Mouse (Mus musculus) fat pad, adult 2 months (tissue): ENCODE results near the gene Cdkn2a.

ENCODE experiments used
- DNase-seq: peaks from one replicate; pipeline ENCODE4 v3.0.0-alpha.2; 2011; ENCODE audit warnings: low read depth, low spot score; ENCODE audit errors: extremely low read depth

The Cdkn2a gene

DNA sequence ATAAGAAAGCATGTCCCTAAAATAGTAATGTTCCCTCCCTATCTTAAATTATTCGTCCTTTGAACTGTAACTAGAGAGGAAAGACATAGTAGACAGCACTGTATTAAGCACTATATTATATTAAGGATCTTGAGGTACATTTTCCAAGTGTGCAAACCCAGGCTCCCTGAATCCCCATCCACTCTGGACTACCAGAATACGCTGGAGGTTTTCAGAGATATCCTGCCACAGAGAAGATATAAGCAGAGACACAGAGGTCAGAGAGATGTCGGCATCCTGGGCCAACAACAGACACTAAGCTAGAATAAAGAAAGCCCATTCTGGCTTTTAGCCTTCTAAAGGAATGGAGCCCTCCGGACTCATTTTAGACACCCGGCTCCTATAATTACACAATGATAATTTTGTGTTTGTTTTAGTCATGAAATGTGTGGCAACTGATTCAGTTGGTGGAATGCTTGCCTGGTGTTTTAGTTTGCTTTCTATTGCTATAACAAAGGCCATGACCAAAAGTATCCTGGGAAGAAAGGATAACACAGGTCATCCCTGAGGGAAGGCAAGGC, 17.0 kb downstream of the Cdkn2a start:
- no peak for DNase-seq

DNA sequence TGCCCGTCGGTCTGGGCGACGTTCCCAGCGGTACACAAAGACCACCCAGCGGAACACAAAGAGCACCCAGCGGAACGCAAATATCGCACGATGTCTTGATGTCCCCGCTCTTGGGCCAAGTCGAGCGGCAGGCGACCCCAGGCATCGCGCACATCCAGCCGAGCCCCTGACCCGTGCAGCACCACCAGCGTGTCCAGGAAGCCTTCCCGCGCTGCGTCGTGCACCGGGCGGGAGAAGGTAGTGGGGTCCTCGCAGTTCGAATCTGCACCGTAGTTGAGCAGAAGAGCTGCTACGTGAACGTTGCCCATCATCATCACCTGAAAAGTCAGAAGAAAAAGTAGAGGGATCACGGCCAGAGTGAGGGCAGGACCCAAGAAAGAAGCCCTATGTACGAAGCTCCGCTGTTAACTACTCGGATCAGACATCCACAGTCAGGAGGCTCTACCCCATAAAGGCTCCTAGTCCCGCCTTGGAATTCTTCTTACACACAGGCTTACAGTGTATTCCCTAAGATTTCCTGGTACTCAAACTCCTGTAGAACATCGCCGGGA, 17.7 kb downstream of the Cdkn2a start:
- no peak for DNase-seq

DNA sequence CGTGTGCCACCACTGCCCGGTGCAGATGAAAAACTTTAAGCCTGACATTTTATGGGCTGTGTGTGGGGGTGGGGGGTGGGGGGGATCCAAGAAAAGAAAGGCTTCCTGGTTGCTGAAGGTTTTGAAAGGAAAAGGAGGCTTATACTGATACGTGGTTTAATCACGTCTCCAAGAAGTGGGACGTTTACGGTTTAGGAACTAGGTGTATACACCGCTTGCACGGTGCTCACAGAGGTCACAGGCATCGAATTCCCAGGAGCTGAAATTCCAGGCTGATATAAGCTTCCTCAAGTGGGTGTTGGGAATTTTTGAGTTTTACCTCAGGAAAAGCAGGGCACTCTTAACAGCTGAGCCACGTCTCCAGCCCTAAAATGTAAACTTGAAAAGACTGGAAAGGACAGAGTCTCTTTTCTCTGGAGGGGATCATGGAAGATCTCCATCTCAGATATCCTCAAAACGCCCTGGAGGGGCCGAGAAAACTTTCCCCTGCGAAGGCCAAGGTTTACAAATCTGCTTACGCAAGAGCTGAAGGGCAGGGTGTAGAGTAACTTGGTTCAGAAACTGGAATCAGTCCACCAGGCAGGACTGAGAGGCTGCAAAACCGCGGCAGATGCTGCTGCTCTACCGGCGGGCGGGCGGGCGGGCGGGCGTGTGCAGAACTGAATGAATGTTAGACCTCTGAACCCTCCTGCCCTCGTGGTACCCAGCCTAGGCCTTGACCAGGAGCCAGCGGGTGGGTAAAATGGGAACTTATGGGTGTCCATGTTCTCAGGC, 18.5 kb downstream of the Cdkn2a start:
- DNase-seq: no peak

DNA sequence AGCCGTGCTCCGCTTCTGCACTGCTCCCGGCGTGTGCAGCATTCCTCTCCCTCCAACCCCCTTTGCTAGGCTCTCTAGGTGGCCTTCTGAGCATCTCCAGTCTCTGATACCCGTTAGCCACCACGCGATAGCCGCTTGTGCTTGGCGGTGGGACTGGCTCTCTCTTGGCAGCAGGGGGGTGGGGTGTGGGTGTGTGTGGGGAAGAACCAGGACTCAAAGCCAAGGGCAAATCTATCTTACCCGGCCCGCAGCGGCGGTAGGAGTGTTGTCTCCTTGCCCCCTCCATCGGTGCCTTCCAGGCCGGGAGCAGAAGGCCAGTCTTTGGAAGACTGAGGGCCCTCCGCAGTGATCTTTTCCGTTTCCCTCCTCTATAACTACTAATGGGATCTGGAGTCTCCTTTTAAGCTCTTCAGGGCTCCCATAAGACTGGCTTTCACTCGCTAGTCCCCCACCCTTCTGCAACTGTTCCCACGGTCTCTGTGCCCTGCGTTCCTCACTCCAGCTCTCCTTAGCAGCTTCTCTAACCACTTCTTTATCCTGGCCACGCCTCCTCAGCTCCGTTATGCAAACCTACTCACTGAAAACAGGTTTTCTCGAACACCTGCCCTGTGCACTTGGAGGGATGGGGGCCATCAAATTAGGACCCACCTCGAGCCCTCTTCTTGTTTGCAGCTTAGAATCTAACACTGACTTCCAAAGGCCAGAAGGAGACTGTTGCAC, 19.5 kb downstream of the Cdkn2a start:
- DNase-seq: no peak

DNA sequence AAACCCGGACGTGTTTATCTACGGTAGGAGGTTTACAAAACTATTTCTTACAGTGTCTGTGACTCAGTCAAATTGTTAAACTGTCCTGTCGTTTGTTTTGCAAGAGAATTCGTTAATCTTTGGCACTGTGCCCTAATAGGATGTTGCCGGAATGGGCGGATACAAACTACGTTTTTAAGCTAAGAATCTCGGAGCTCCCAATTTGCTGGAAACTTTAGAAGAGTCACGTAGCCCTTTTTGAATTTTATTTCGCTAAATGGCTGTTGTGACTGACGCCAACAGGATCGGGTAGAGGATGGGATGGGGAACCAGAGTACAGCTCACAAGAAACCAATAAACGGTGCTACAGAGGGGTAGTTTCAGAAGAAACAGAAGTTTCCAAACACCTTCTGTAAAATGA, 20.4 kb downstream of the Cdkn2a start:
- DNase-seq: no peak

DNA sequence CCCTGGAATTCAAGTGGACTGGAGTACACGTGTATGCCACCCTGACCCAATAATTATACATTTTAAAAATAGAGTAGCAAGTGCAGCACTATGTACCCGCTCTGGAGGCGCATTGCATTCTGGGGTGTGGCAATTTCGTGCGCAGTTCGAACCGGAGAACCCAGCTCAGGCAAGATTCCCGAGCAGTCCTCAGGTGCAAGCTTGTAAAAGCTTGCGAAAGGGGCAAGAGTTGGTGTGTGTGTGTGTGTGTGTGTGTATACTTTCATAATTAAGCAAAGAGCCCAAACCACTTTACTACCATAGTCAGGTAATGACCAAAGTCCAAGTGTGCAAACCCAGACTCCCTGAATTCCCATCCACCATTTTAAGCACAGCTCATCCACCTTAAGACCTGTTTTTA, 20.9 kb downstream of the Cdkn2a start:
- no peak for DNase-seq

DNA sequence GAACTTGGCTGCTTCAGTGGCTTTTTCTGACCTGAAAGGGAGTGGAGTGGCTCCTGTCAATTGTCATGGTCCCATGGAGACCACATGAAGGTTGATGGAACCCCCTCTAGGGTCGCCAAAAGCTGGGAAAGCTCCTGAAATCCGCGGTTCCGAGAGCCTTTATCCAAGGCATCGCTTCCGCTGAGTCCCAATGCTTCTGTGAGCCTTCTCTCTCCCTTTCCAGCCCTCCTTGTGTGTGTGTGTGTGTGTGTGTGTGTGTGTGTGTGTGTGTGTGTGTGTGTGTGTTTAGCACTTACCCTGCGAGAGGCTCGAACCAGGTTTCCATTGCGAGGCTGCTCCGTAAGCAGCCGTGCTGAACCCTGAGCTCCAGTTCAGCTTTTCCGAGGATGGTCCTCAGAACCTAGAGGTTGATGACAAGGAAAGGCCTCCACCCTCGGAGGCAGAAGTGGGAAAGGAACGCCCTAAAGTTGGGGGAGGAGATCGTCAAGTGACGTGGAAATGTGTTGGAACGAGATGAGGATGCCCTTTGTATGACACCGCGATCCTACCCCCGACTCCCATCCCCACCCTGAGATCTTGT, 21.4 kb downstream of the Cdkn2a start:
- DNase-seq: no peak

DNA sequence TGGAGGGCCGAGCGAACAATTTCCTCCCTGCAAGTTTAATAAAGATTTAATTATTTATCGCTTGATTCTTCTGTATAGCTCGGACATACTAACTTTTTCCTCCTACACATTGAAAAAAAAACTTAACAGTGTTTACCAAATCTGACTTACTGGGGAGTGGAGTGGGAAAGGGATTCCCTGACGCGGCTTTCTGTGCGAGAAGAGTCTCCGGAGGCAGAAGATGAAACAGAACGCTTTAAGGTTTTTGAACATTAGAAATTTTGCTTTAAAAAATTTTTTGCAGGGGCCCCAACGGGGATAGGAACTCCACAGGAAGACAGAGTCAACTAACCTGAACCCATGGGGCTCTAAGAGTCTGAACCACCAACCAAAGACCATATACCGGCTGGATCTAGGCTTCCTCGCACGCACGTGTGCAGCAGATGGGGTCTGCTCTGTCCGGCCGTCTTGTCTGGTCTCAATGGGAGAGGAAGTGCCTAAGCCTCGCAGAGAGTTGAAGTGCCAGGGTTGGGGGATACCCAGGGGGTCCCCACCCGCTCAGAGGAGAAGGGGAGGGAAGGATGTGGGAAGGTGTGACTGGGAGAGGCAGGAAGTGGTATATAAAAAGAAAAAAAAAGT, 22.2 kb downstream of the Cdkn2a start:
- no peak for DNase-seq

DNA sequence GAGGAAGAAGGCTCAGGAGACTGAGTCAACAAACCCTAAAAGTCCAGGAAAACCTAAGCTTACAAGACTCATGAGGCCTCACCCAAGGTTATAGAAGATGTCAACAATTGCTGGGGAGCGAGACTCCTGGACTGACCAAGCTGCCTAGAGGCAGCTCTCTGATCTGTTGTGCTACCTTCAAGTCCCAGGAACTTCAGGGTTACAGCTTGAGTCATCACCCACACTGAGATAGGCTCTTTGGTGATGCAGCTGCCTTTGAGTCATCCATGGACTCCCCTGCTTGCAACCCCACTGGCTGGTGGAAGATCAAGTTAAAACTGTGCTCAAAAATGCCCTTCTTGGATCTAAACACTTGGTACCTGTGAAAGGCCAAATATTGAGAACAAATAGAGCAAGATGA, 36.7 kb downstream of the Cdkn2a start:
- no peak for DNase-seq

DNA sequence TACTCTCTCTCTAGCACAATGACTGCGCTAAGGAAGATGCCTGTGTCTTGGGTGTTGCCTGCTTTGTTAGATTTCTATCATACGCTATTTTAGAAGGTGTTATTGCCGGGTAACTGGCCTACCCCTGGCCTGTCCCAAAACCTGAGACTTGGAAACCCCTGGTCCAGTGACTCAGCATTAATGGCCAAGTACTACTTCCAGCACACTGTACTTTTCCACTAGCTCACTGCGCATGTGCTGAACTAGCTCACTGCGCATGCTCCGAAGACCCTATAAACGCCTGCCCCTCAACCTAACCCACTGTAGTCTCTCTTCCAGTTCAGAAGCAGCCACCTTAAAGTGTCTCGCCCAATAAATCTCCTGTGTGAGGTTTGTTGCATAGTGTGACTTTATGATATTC, 60.0 kb downstream of the Cdkn2a start:
- no peak for DNase-seq
